Comparison of ENCODE assay signal across 9 mouse cellular contexts in genomic region chr12:40471649-40472399, GRCm38 (mm10). TPM values are rescaled to one million over a fixed set of nuclear protein-coding genes. Genes with fewer than 3 reads are reported as not detected.
DNase-seq lines count a peak whose midpoint lies in the region; ATAC-seq lines count a peak whose summit lies in the region.
"Had no signal": no experiment of that assay in that cellular context is flagged by ENCODE, and none has a peak within 500 bp of the region (broad histone marks: within the 10 kb centered on the region; RNA-seq: fewer than 3 reads in every experiment).

No protein-coding gene starts in this region.

- 72% methylated on average over 11 of the region's 11 CpGs for WGBS in neural tube, embryonic 15.5 days

- H3K27me3 ChIP-seq in neural tube, embryonic 15.5 days (replicated peaks), result no peaks in the 10 kb centered on the region

- ATAC-seq in neural tube, embryonic 15.5 days (ENCODE audit: low FRiP score), result no peak

- peaks cover 36% of the 10 kb centered on the region for H3K4me1 ChIP-seq in neural tube, embryonic 15.5 days

- peak; percentile 62 for DNase-seq in embryo, embryonic 10 days (ENCODE audit: low spot score)
- no peak for DNase-seq in embryo, embryonic 10.5 days (ENCODE audit: low spot score)
- peak; percentile 18 to 58 for DNase-seq in lung, adult 18-20 months
- DNase-seq in lung, postnatal 4 days, result no peak
- DNase-seq in kidney, postnatal 14 days, result peak; percentile 46
- no peak for DNase-seq in cerebellum, postnatal 4 days (ENCODE audit: low spot score in 2 of 2)
- DNase-seq in gastrocnemius, postnatal 14 days, result no peak
- DNase-seq: adrenal gland, adult 8-10 months had no signal

- H3K36me3 ChIP-seq in neural tube, embryonic 15.5 days, result no peaks in the 10 kb centered on the region

- H3K4me2 ChIP-seq in neural tube, embryonic 15.5 days, result 0 out of 2 replicates have a peak overlapping the region, but pooled peaks have one; percentile 13

- H3K4me3 ChIP-seq in neural tube, embryonic 15.5 days (replicated peaks), result no peak overlapping the region

- no peaks in the 10 kb centered on the region for H3K9me3 ChIP-seq in neural tube, embryonic 15.5 days (replicated peaks)

- intact Hi-C loops in gastrocnemius, postnatal 14 days (cut with DNase I; ENCODE audit: low total_unique reads), result no loop called here

- no peak overlapping the region for H3K9ac ChIP-seq in neural tube, embryonic 15.5 days (replicated peaks)

- H3K27ac ChIP-seq in neural tube, embryonic 15.5 days (replicated peaks), result no peak overlapping the region

RNA-seq across cellular contexts. Expression of gene Dock4, which starts 26.1 kb away (rescaled TPM):
- polyA plus RNA-seq in neural tube, embryonic 15.5 days (2015; fragmentation: Nextera tagmentation; extraction: Ambion mirVana), result 25.4 and 34.6 TPM in 2 replicates
- 10 to 100 TPM; 14.8 to 15.9 TPM for total RNA-seq in gastrocnemius, postnatal 14 days (2021)

RNA-seq across cellular contexts. Expression of gene Zfp277, which starts 26.1 kb away (rescaled TPM):
- 28.0 and 30.5 TPM in 2 replicates for polyA plus RNA-seq in neural tube, embryonic 15.5 days (2015; fragmentation: Nextera tagmentation; extraction: Ambion mirVana)
- 10 to 100 TPM in 1 of 2 experiments, 1 to 10 TPM in 1; 9.7 to 10.8 TPM for total RNA-seq in gastrocnemius, postnatal 14 days (2021)

Comparison
In these comparisons a context has a peak if more than half of its experiments do, and no peak if none do; other contexts are left out.
1. DNase-seq: peak in embryo, embryonic 10 days (single experiment), lung, adult 18-20 months (2 of 2) and kidney, postnatal 14 days (single experiment); none in embryo, embryonic 10.5 days (single experiment), lung, postnatal 4 days (0 of 2), cerebellum, postnatal 4 days (0 of 2) and gastrocnemius, postnatal 14 days (single experiment).